Mouse (Mus musculus) left cerebral cortex, adult 8-10 months (tissue): Measurements from ENCODE around the gene Dnaja4. TPM values are rescaled to one million over a fixed set of nuclear protein-coding genes. Genes with fewer than 3 reads are reported as not detected.

Experiments
- DNase-seq, 2 experiments: peaks; one replicate each; pipeline ENCODE4 v3.0.0; 2022; ENCODE audit warnings: low spot score in 2 of 2
- total RNA-seq, 4 experiments: library from RNA; stranded (reverse); gene quantifications; 2 replicates each; pipeline ENCODE4 v1.2.4; 2022

Gene Dnaja4
- total RNA-seq, 4 experiments from 2014 or later: 34.6 to 42.9 (median 38.1) TPM

GRCm38 (mm10) chr9:54699345-54700173 is 886 bp downstream of the Dnaja4 start:
- DNase-seq: peak; percentile 73

- DNase-seq: peak in 1 of 2 experiments; percentile 28
These were observed 1.5 kb downstream of the Dnaja4 start for GRCm38 (mm10) chr9:54700174-54700475.

- no peak for DNase-seq
These were observed 2.1 kb downstream of the Dnaja4 start for GRCm38 (mm10) chr9:54700746-54701145.

- DNase-seq: no peak
These were observed 3.9 kb downstream of the Dnaja4 start for GRCm38 (mm10) chr9:54702581-54702980.

- no peak for DNase-seq
These were observed 5.7 kb downstream of the Dnaja4 start for GRCm38 (mm10) chr9:54704361-54704760.

GRCm38 (mm10) chr9:54705561-54705960 is 6.9 kb downstream of the Dnaja4 start:
- DNase-seq: no peak

- no peak for DNase-seq
These were observed 8.8 kb downstream of the Dnaja4 start for GRCm38 (mm10) chr9:54707288-54707999.

- DNase-seq: no peak
These were observed 9.4 kb downstream of the Dnaja4 start for GRCm38 (mm10) chr9:54708085-54708484.

- no peak for DNase-seq
These were observed 17.1 kb downstream of the Dnaja4 start for GRCm38 (mm10) chr9:54715776-54716175.

- no peak for DNase-seq
These were observed 18.9 kb downstream of the Dnaja4 start for GRCm38 (mm10) chr9:54717527-54717926.

GRCm38 (mm10) chr9:54722156-54722555 is 23.5 kb downstream of the Dnaja4 start:
- DNase-seq: peak in 1 of 2 experiments; percentile 56

- DNase-seq: no peak
These were observed 23.9 kb downstream of the Dnaja4 start for GRCm38 (mm10) chr9:54722596-54722995.

GRCm38 (mm10) chr9:54726315-54726714 is 27.6 kb downstream of the Dnaja4 start:
- no peak for DNase-seq

GRCm38 (mm10) chr9:54732122-54732521 is 33.4 kb downstream of the Dnaja4 start:
- DNase-seq: no peak

- DNase-seq: peak; percentile 92 to 95
These were observed 35.4 kb downstream of the Dnaja4 start, which contains the start of gene Wdr61 for GRCm38 (mm10) chr9:54733921-54734638. TSS of gene Wdr61 (minus strand) at chr9:54734519.

GRCm38 (mm10) chr9:54734639-54735252 is 36.1 kb downstream of the Dnaja4 start:
- DNase-seq: no peak

- no peak for DNase-seq
These were observed 37.6 kb downstream of the Dnaja4 start for GRCm38 (mm10) chr9:54736284-54736701.

GRCm38 (mm10) chr9:54738376-54738775 is 39.7 kb downstream of the Dnaja4 start:
- DNase-seq: no peak

- DNase-seq: no peak
These were observed 45.2 kb downstream of the Dnaja4 start for GRCm38 (mm10) chr9:54743891-54744290.

GRCm38 (mm10) chr9:54745740-54746370 is 47.2 kb downstream of the Dnaja4 start:
- DNase-seq: no peak
